ENCODE assay signal across 24 mouse cellular contexts in the genomic region with DNA sequence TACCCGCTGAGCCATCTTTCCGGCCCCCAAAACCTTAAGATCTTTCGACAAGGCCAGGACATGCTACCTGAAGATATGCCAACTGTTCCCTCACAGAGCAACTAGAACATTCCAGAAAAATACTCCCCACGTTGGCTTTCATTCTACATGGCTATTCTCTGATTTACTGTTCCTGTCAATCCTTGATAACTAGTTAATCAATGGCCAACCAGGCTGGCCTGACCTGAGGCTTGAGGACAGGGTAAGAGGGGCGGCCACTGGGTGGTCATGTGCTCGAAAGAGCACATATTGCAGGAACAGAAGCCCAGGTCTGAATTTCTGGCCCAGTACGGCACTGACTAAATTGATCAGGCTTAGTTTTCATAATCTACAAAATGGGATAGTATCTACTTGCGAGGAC.
"Had no signal": no experiment of that assay in that cellular context is flagged by ENCODE, and none has a peak within 500 bp of the region (broad histone marks: within the 10 kb centered on the region; RNA-seq: fewer than 3 reads in every experiment).

No protein-coding gene starts in this region.

- H3K27ac ChIP-seq: gastrocnemius, adult 2 months; hindbrain, embryonic 10.5 days; hindbrain, embryonic 12.5 days; hindbrain, embryonic 14.5 days; intestine, embryonic 15.5 days; layer of hippocampus, adult 2 months; limb, embryonic 13.5 days; limb, embryonic 15.5 days; liver, embryonic 12.5 days; liver, embryonic 14.5 days had no signal

- H3K9me3 ChIP-seq: heart, embryonic 10.5 days; heart, embryonic 12.5 days; hindbrain, embryonic 10.5 days; hindbrain, embryonic 12.5 days; intestine, embryonic 15.5 days; limb, embryonic 13.5 days; limb, embryonic 15.5 days; liver, embryonic 12.5 days had no signal

- DNase-seq: gastrocnemius, adult 2 months; gastrocnemius, postnatal 10 days; gastrocnemius, postnatal 25 days; heart, adult 18-20 months; heart, postnatal 10 days; heart, postnatal 4 days; layer of hippocampus, postnatal 36 days; left cerebral cortex, postnatal 4 days; lung, adult 18-20 months had no signal

- ATAC-seq: forebrain, embryonic 16.5 days; hindbrain, embryonic 16.5 days; inflammation-experienced regulatory T-cells, adult 6 months; intestine, embryonic 15.5 days; intestine, postnatal 0 days; liver, embryonic 12.5 days had no signal

- H3K4me2 ChIP-seq: heart, embryonic 12.5 days; hindbrain, embryonic 12.5 days; hindbrain, embryonic 14.5 days; intestine, embryonic 15.5 days; limb, embryonic 13.5 days; limb, embryonic 15.5 days; liver, embryonic 12.5 days had no signal

- H3K4me3 ChIP-seq: gastrocnemius, adult 2 months; heart, embryonic 10.5 days; heart, embryonic 12.5 days; hindbrain, embryonic 10.5 days; hindbrain, embryonic 12.5 days; intestine, embryonic 15.5 days; layer of hippocampus, adult 2 months; limb, embryonic 13.5 days; limb, embryonic 15.5 days; liver, embryonic 12.5 days had no signal

- H3K36me3 ChIP-seq: intestine, embryonic 15.5 days had no signal

- H3K27me3 ChIP-seq: heart, embryonic 12.5 days; intestine, embryonic 15.5 days; limb, embryonic 13.5 days; limb, embryonic 15.5 days; liver, embryonic 12.5 days had no signal

- H3K9ac ChIP-seq: hindbrain, embryonic 14.5 days; intestine, embryonic 15.5 days; limb, embryonic 13.5 days; limb, embryonic 15.5 days; liver, embryonic 12.5 days; liver, embryonic 14.5 days had no signal
